Mouse (Mus musculus): ENCODE results near the gene Wscd2. TPM values are rescaled to one million over a fixed set of nuclear protein-coding genes. Genes with fewer than 3 reads are reported as not detected.

The Wscd2 gene
- polyA plus RNA-seq, 1 experiment from 2014 or later, result 4.5 TPM

DNA sequence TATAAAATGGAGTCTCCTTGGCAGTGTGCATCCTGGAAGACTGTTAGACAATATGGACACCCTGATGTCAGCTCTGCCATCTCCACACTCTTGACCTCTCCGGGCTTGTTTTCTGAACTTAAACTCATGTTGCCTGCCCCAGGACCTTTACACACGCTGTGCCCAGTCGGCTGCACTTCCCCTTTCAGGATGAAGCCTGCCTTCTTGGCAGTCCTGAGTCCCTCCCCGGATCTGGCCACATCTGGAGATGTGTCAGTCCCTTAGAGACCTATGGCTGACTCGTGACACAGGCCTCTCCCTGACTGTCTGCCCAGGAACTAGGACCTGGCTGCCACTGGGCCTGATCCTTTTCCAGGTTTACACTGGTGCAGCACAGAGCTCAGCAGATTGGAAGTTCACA lies 16.6 kb downstream of the Wscd2 start:
- no peak for ATAC-seq (replicated peaks; ENCODE audit: low FRiP score)
- peaks cover 2% of the 10 kb centered on the region; the same call in 1 of the 2 replicates for H3K27me3 ChIP-seq

DNA sequence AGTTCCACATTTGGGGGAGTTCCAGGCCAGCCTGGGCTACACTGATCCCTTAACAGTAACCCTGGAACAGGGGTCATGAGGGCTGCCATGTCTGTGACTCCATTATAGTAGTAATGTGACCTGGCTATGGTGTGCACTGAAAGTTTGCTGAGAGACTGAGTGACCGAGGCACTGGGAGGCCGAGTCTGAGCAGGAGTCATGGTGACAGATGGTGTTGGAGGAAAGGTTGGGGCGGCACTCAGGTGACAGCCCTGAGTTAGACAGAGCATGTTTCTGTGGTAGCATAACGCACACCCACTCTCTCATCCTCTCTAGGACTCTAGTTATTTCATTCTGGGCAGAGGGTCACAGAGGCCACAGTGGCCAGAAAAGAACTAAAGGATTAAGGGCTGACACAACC lies 19.0 kb downstream of the Wscd2 start:
- no peak for ATAC-seq (replicated peaks; ENCODE audit: low FRiP score)
- H3K27ac ChIP-seq, result no peak overlapping the region
- H3K9me3 ChIP-seq (replicated peaks), result no peaks in the 10 kb centered on the region
- H3K27me3 ChIP-seq, result no peaks in the 10 kb centered on the region
- H3K4me2 ChIP-seq, result no peak overlapping the region
- WGBS, result 79% methylated on average over 4 of the region's 4 CpGs
- H3K4me3 ChIP-seq (replicated peaks), result no peak overlapping the region
- H3K9ac ChIP-seq, result no peak overlapping the region
- peaks cover 23% of the 10 kb centered on the region for H3K4me1 ChIP-seq
- no peaks in the 10 kb centered on the region for H3K36me3 ChIP-seq

More for the DNA sequence above, 16.6 kb downstream of the Wscd2 start:
- Histone ChIP-seq H3K4me1 (peaks cover 34% of the 10 kb centered on the region), H3K4me3 (replicated peaks) (no peak overlapping the region), H3K9ac (no peak overlapping the region), H3K4me2 (no peak overlapping the region), H3K36me3 (no peaks in the 10 kb centered on the region), H3K27ac (no peak overlapping the region), H3K9me3 (replicated peaks) (no peaks in the 10 kb centered on the region)
- WGBS, result 87% methylated on average over 5 of the region's 5 CpGs

DNA sequence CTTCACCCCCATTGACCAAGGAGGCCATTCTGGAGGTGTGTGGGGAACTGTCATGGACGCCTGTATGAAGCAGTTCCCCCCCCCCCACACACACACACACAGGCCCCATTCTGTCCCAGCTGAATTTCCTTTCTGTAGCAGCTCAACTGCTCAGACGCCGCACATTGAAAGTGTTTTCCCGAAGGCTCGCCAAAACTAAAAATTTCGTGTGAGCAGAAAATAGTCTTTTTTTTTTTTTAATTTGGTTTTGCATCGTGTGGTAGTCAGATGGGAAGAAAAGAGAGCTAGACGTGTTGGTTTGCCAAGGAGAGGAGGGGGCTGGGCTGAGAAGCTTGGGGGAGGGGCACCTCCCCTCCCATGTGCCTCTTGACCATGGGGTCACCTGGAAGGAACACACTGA lies 23.5 kb downstream of the Wscd2 start:
- H3K27ac ChIP-seq, result no peak overlapping the region
- H3K4me3 ChIP-seq (replicated peaks), result no peak overlapping the region
- 0 out of 2 replicates have a peak, but pooled peaks cover 5% of the 10 kb centered on the region for H3K27me3 ChIP-seq
- no peak overlapping the region for H3K4me2 ChIP-seq
- peaks cover 19% of the 10 kb centered on the region for H3K4me1 ChIP-seq
- no peaks in the 10 kb centered on the region for H3K9me3 ChIP-seq (replicated peaks)
- WGBS, result 80% methylated on average over 8 of the region's 8 CpGs
- no peak for ATAC-seq (replicated peaks; ENCODE audit: low FRiP score)
- H3K9ac ChIP-seq, result no peak overlapping the region
- H3K36me3 ChIP-seq, result no peaks in the 10 kb centered on the region

DNA sequence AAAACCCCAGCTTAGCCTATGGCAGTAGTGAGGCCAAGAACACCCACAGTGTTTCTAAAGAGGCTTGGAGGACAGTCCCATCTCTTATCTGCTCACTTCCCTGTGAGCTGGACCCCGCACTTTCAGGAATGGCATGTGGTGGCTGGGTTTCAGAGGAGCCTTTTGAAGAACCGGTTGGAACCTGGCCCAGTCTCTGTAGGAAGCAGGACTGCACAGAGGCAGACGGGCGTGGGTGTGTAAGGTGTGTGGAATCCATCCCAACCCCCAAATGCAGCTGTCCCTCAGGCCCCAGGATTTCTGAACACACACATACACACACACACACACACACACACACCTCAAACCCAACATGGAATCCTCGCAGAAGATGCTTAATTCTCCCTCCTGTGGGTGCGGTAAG lies 23.9 kb downstream of the Wscd2 start:
- Histone ChIP-seq H3K9ac (no peak overlapping the region), H3K4me2 (no peak overlapping the region), H3K4me1 (peaks cover 19% of the 10 kb centered on the region), H3K9me3 (replicated peaks) (no peaks in the 10 kb centered on the region), H3K27me3 (0 out of 2 replicates have a peak, but pooled peaks cover 5% of the 10 kb centered on the region), H3K4me3 (replicated peaks) (no peak overlapping the region), H3K36me3 (no peaks in the 10 kb centered on the region), H3K27ac (no peak overlapping the region)
- ATAC-seq (replicated peaks; ENCODE audit: low FRiP score), result no peak
- 79% methylated on average over 6 of the region's 6 CpGs for WGBS

DNA sequence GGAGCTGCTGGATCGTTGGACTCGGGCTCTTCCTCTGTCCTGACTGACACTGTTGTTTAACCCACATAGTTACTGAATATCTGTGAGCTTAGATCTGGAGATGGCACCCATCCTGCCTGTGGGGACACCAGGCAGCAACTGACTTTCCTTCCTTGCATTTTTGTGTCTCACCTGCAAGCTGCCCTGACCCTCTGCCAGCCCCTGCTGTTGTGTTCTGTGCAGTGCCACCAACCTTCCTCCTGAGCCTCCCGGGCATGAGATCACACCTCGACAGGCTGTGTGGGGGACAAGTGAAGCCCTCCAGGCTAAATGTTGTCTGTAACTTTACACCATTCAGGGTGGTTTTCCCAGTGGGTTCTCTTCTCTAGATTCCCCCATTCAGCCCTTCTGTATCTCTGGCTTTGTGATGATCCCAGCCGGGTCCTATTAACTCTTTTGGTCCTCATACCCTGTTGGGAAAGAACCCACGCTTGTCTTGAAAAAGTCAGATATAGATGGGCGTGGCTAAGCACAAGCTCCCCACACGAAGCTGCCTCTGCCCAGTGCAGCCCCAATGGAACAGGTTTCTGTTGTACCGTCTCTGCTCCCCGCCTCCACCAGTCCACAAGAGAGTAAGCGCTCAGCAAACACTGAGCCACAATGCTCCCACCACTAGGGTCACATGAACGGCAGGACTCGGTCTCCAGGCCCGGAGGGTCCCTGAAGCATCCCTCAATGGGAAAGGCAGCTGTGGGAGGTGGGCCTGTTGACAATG lies 26.2 kb downstream of the Wscd2 start:
- no peak overlapping the region; the same call in 1 of the 2 replicates for H3K4me2 ChIP-seq
- no peak overlapping the region for H3K9ac ChIP-seq
- ATAC-seq (replicated peaks; ENCODE audit: low FRiP score), result no peak
- H3K4me3 ChIP-seq (replicated peaks), result no peak overlapping the region
- WGBS, result 34% methylated on average over 14 of the region's 14 CpGs
- H3K4me1 ChIP-seq, result peaks cover 15% of the 10 kb centered on the region
- no peaks in the 10 kb centered on the region for H3K36me3 ChIP-seq
- no peaks in the 10 kb centered on the region for H3K9me3 ChIP-seq (replicated peaks)
- 0 out of 2 replicates have a peak, but pooled peaks cover 5% of the 10 kb centered on the region for H3K27me3 ChIP-seq
- H3K27ac ChIP-seq, result no peak overlapping the region

DNA sequence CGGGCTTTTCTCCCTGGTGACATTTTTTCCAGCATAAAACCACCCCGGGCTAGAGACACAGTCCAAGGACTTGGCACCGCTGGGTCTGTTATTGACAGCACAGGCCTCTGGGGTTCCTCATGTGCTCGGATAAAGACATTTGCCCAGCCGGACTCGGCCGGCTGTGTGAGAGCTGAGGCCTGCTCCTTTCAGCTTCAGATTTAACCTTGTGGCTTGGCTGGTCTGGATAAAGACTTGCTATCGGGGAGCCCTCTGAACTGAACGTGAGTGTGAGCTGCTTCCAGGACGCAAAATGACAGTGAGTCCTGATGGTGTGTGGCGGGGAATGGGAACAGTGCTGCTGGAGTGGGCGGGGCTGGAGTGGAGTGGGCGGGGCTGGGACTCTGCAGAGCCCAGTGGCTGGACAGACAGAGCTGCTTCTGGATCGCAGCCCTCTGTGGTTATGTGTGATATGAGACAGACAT lies 26.8 kb downstream of the Wscd2 start:
- H3K4me3 ChIP-seq (replicated peaks), result no peak overlapping the region
- no peaks in the 10 kb centered on the region for H3K36me3 ChIP-seq
- peaks cover 15% of the 10 kb centered on the region for H3K4me1 ChIP-seq
- ATAC-seq (replicated peaks; ENCODE audit: low FRiP score), result no peak; the same call in 1 of the 2 replicates
- H3K27me3 ChIP-seq, result 0 out of 2 replicates have a peak, but pooled peaks cover 5% of the 10 kb centered on the region
- WGBS, result 32% methylated on average over 14 of the region's 14 CpGs
- no peaks in the 10 kb centered on the region for H3K9me3 ChIP-seq (replicated peaks)
- no peak overlapping the region for H3K27ac ChIP-seq
- peak overlapping the region; percentile 24; the same call in 1 of the 2 replicates for H3K4me2 ChIP-seq
- H3K9ac ChIP-seq, result no peak overlapping the region

DNA sequence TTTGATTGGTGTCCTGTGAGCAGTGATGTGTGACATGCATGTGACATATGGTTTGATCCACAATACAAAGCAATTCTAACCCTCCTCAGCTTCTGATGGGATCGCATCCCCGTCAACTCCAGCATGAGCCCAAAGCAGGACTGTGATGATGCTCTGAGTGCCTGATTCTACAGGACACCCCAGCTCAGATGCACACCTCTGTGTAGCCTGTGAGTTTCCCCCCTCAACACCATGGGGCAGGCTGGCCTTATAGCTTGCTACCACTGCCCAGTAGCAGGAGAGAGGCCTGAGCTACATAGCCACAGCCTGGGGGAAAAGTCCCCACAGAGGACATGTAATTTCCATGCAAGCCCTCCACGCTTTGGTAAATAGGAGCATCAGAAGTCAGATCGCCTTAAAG lies 27.3 kb downstream of the Wscd2 start:
- Histone ChIP-seq H3K27me3 (0 out of 2 replicates have a peak, but pooled peaks cover 5% of the 10 kb centered on the region), H3K9ac (no peak overlapping the region), H3K36me3 (no peaks in the 10 kb centered on the region), H3K4me3 (replicated peaks) (no peak overlapping the region), H3K27ac (no peak overlapping the region), H3K4me2 (no peak overlapping the region), H3K9me3 (replicated peaks) (no peaks in the 10 kb centered on the region), H3K4me1 (peaks cover 15% of the 10 kb centered on the region)
- 84% methylated on average over 4 of the region's 4 CpGs for WGBS
- no peak for ATAC-seq (replicated peaks; ENCODE audit: low FRiP score)

DNA sequence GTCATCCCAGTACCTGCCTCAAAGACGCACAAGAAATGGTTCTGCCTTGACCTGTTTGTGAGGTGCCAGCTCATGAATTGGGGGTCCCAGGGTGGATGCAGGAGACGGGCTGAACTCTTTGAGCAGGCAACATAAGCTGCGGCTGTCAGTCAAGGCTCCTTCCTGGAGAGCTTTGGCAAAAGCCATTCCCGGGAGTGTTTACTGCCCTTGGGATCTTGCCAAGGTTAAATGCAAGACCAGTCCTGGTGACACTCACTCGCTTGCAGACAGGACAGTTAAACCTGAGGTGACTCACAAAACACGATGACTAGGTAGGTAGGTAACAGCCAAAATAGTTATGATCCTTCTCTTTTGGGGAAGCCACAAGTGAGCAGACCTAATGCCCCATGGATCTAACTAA lies 30.9 kb downstream of the Wscd2 start:
- Histone ChIP-seq H3K9ac (no peak overlapping the region), H3K36me3 (no peaks in the 10 kb centered on the region)

DNA sequence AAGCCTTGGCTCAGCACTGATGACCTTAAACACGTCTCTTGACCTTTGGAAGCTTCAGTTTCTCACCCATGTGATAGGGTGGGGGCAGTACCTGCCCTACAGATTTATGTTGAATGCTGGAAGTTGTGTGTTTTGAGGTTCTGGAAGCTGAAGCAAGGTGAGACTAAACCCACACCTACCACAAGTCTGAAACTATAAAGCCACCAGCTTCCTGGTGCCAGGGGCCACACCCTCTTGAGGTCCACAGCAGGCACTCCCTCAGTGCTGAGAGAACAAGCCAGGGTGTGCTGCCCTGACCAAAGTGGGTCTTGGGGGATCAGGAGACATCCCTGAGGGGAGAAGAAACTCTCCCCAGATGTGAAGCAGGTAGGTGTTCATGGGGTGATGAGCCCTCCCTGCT lies 48.7 kb downstream of the Wscd2 start:
- no peak for ATAC-seq (replicated peaks; ENCODE audit: low FRiP score)
- Histone ChIP-seq H3K9me3 (replicated peaks) (no peaks in the 10 kb centered on the region), H3K27me3 (peaks cover 11% of the 10 kb centered on the region), H3K4me2 (no peak overlapping the region), H3K27ac (no peak overlapping the region), H3K36me3 (no peaks in the 10 kb centered on the region), H3K4me3 (replicated peaks) (no peak overlapping the region), H3K9ac (no peak overlapping the region), H3K4me1 (peaks cover 12% of the 10 kb centered on the region)
- WGBS, result 67% methylated on average over 1 of the region's 1 CpGs

More for the DNA sequence above, 30.9 kb downstream of the Wscd2 start:
- Histone ChIP-seq H3K27me3 (0 out of 2 replicates have a peak, but pooled peaks cover 5% of the 10 kb centered on the region), H3K9me3 (replicated peaks) (no peaks in the 10 kb centered on the region), H3K4me2 (no peak overlapping the region), H3K27ac (no peak overlapping the region), H3K4me3 (replicated peaks) (no peak overlapping the region), H3K4me1 (peaks cover 12% of the 10 kb centered on the region)
- 52% methylated on average over 6 of the region's 6 CpGs for WGBS
- ATAC-seq (replicated peaks; ENCODE audit: low FRiP score), result no peak

DNA sequence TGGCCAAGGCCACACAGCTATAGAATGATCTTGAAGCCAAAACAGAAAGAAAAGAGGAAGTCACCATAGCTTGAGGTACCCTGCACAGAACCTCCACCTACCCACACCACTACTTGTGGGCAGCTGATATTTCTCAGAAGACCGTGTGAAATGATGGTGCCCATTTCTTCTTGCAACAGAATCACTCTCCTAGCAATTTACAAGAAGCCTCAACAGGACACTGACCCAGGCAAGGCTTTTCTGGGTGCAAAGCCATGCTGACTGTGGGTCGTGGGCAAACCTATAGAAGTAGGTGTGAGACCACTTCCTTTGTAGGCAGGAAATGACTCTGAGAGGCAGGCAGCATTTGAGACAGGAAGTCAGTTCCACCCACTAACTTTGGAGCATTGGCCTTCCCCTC lies 49.3 kb downstream of the Wscd2 start:
- no peak overlapping the region for H3K27ac ChIP-seq
- peaks cover 12% of the 10 kb centered on the region for H3K4me1 ChIP-seq

DNA sequence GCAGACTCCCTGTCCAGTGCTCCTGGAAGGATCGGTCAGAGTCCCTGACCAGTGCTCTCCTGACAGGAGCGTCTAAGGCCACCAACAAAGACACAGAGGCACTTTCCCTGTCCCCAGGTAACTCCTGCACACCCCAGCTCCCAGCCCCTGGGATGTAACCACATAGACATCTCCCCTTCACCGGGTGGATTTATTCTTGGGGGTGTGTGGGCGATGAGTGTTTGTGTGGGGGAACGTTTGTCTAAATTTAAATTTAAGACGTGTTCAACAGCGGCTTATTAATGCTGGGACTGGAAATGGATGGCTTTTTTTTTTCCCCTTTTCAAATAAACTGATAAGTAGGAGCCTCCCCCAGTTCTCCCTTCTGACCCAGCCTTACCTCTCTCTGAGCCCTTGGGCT lies 49.7 kb downstream of the Wscd2 start:
- 80% methylated on average over 7 of the region's 7 CpGs for WGBS
- H3K4me3 ChIP-seq (replicated peaks), result no peak overlapping the region
- H3K36me3 ChIP-seq, result no peaks in the 10 kb centered on the region
- ATAC-seq (replicated peaks; ENCODE audit: low FRiP score), result no peak
- H3K4me1 ChIP-seq, result peaks cover 12% of the 10 kb centered on the region
- H3K4me2 ChIP-seq, result no peak overlapping the region
- H3K27ac ChIP-seq, result no peak overlapping the region
- H3K9me3 ChIP-seq (replicated peaks), result no peaks in the 10 kb centered on the region
- no peak overlapping the region for H3K9ac ChIP-seq
- H3K27me3 ChIP-seq, result peaks cover 11% of the 10 kb centered on the region

More for the DNA sequence above, 49.3 kb downstream of the Wscd2 start:
- ATAC-seq (replicated peaks; ENCODE audit: low FRiP score), result no peak
- Histone ChIP-seq H3K9me3 (replicated peaks) (no peaks in the 10 kb centered on the region), H3K27me3 (peaks cover 11% of the 10 kb centered on the region), H3K4me2 (no peak overlapping the region), H3K9ac (no peak overlapping the region), H3K36me3 (no peaks in the 10 kb centered on the region), H3K4me3 (replicated peaks) (no peak overlapping the region)
- WGBS, result 60% methylated on average over 2 of the region's 2 CpGs

DNA sequence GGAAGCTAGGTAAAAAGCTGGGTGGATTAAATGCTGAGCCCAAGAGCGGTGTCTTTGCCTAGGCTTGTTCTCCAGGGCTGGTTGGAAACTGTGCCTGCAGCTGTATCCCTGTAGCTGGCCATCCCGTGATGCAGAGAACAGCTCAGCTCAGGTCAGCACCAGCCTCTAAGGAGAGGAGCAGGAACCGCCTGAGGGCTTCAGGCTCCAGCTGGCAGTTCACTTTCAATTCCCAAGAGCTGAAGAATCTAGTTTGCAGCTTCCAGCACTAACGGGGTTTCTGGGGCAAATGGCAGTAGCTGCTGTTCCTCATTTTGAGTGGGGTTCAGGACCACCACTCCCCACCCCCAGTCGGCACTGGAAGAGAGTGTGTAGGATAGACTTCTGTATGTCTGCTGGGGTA lies 51.1 kb downstream of the Wscd2 start:
- Histone ChIP-seq H3K36me3 (no peaks in the 10 kb centered on the region), H3K27me3 (peaks cover 11% of the 10 kb centered on the region), H3K4me3 (replicated peaks) (no peak overlapping the region), H3K4me2 (no peak overlapping the region), H3K9ac (no peak overlapping the region), H3K4me1 (peaks cover 12% of the 10 kb centered on the region), H3K27ac (no peak overlapping the region), H3K9me3 (replicated peaks) (no peaks in the 10 kb centered on the region)
- 47% methylated on average over 5 of the region's 5 CpGs for WGBS
- ATAC-seq (replicated peaks; ENCODE audit: low FRiP score), result no peak
